Mouse (Mus musculus) testis, adult 2 months (tissue): Measurements from ENCODE around the gene Sp7.

Source experiments
- CTCF ChIP-seq: fragments of 200-500 bp; IDR thresholded peaks from 2 replicates; pipeline ENCODE4 v1.5.1; 2012; ENCODE audit warnings: low read depth, mild to moderate bottlenecking, inconsistent platforms, low read length, moderate library complexity; ENCODE audit not compliant: control insufficient read depth, insufficient read depth, insufficient replicate concordance
- POLR2A ChIP-seq: fragments of 200-500 bp; IDR thresholded peaks from 2 replicates; pipeline ENCODE4 v1.6.1; 2012; ENCODE audit warnings: low read depth, mild to moderate bottlenecking, inconsistent platforms, low read length, moderate library complexity; ENCODE audit not compliant: control insufficient read depth

- TF ChIP-seq CTCF (no peak), POLR2A (no peak)
Observed at GRCm38 (mm10) chr15:102350942-102351291, 16.1 kb downstream of the Sp7 start.
